Mouse (Mus musculus): Measurements from ENCODE around the gene Usp45.

DNA sequence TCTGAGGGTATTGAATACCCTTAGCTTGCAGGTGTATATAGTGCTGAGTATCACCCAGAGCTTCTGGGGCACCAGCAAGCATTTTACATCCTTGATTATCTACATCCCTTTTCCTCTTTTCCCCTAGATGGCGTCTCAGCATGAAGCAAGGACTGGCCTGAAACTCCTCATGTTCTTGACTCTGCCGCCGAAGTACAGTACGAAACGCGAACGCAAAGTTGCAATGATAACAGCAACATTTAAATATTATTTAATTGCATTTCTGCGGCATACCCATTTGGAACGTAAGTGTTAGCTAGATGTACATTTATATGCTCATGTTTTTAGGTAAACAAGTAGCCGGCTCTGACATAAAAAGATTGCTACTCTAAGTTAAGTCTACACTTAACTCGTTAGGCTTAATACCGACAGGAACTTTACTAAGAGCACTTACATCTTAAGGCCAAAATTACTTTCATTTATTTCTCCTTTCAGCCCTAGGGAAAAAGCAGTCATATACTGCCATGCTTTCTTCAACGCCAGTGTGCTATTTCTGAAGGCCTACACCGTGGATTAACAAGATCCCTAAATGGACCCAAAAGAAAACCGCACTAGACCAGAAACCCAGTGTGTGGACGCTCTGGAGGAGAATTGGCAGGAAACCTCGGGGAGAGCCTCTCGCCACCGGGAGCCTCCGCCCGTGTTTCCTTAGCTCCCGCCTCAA is 39.9 kb upstream of the Usp45 start:
- TF ChIP-seq CTCF (IDR thresholded peaks at IDR 0.05; ENCODE audit: control insufficient read depth, insufficient read depth, insufficient replicate concordance, low read depth, low read length): no peak
- TF ChIP-seq POLR2A (IDR thresholded peaks at IDR 0.05; ENCODE audit: control insufficient read depth, low read depth, low read length): no peak

All from testis, adult 2 months (tissue).